ENCODE assay signal across 8 mouse cellular contexts in the genomic region with DNA sequence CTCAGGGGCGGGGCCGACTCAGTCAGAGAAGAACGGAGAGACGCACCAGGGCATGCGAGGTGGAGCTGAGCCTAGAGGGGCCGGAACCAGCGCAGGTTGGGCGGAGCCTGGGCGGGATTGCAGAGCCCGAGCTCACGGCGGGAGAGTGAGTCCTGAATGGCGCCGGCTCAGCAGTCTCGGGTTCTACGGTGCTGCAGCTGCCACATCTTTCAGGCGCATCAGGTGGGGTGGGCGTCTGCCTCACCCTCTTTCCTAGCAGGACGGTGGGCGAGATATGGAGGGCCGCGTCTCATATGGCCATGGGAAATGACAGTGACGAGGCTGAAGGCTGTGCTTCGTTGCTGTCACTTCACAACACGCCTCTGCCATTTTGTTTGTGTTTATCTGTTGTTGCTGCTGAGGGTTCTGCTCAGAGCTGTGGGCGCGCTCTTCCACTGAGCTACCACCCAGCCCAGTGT. TPM values are rescaled to one million over a fixed set of nuclear protein-coding genes. Genes with fewer than 3 reads are reported as not detected.
DNase-seq lines count a peak whose midpoint lies in the region; ATAC-seq lines count a peak whose summit lies in the region.

No protein-coding gene starts in this region.

- peaks cover 14% of the 10 kb centered on the region for H3K36me3 ChIP-seq in forebrain, embryonic 16.5 days (ENCODE audit: control insufficient read depth, insufficient read depth)

- peak; percentile 92 for DNase-seq in MEL-GATA-1-ER (ENCODE audit: extremely low read depth, low read depth)
- DNase-seq in cerebellum, adult 18-20 months: peak; percentile 98 to 100
- peak; percentile 97 for DNase-seq in layer of hippocampus, postnatal 10 days (ENCODE audit: low spot score in 2 of 2)
- peak; percentile 99 for DNase-seq in lung, postnatal 14 days
- DNase-seq in retina, adult 2 months (ENCODE audit: low read depth, low spot score): peak; percentile 96
- peak; percentile 97 for DNase-seq in thymus, postnatal 36 days

- H3K27me3 ChIP-seq in forebrain, embryonic 16.5 days (replicated peaks; ENCODE audit: control insufficient read depth, insufficient read depth, low read length): no peaks in the 10 kb centered on the region

- H3K9me3 ChIP-seq in forebrain, embryonic 16.5 days (ENCODE audit: control insufficient read depth, low read length): no peaks in the 10 kb centered on the region

- H3K4me2 ChIP-seq in forebrain, embryonic 16.5 days (ENCODE audit: low read length): peak overlapping the region; percentile 81

- peak overlapping the region; percentile 88 for H3K27ac ChIP-seq in forebrain, embryonic 16.5 days (ENCODE audit: low read length)

- peaks cover 10% of the 10 kb centered on the region for H3K4me1 ChIP-seq in forebrain, embryonic 16.5 days (replicated peaks; ENCODE audit: control insufficient read depth, insufficient read depth, low read length)

- peak overlapping the region; percentile 76 for H3K4me3 ChIP-seq in forebrain, embryonic 16.5 days (replicated peaks; ENCODE audit: low read length)

- 0% methylated on average over 27 of the region's 27 CpGs for WGBS in forebrain, embryonic 16.5 days

- ATAC-seq in forebrain, embryonic 16.5 days: peak; percentile 100
- ATAC-seq in hematopoietic stem cell, adult 5-6 weeks (replicated peaks in 1 of 2; ENCODE audit: insufficient read depth in 1 of 2, low FRiP score in 2 of 2, low TSS enrichment in 1 of 2, low read depth in 1 of 2, poor library complexity in 2 of 2, severe bottlenecking in 2 of 2): peak; percentile 99 to 100

- H3K9ac ChIP-seq in forebrain, embryonic 16.5 days (replicated peaks; ENCODE audit: low read depth, low read length): peak overlapping the region; percentile 83

RNA-seq across cellular contexts. Expression of gene Mrnip, which starts 0.5 kb away (rescaled TPM):
- polyA plus RNA-seq in forebrain, embryonic 16.5 days (2015; fragmentation: Nextera tagmentation; extraction: Ambion mirVana): 28.4 and 33.7 TPM in 2 replicates
- 5.4 and 10.9 TPM in 2 replicates for total RNA-seq in hematopoietic stem cell, adult 5-6 weeks (2017)
- 10 to 100 TPM; 20.5 to 21.3 TPM for total RNA-seq in layer of hippocampus, postnatal 10 days (2021)

RNA-seq across cellular contexts. Expression of gene Sqstm1, which starts 35.9 kb away (rescaled TPM):
- 305 and 322 TPM in 2 replicates for polyA plus RNA-seq in forebrain, embryonic 16.5 days (2015; fragmentation: Nextera tagmentation; extraction: Ambion mirVana)
- 371 and 449 TPM in 2 replicates for total RNA-seq in hematopoietic stem cell, adult 5-6 weeks (2017)
- total RNA-seq in layer of hippocampus, postnatal 10 days (2021): 100 to 1,000 TPM; 302 to 324 TPM

RNA-seq across cellular contexts. Expression of gene Mgat4b, which starts 35.9 kb away (rescaled TPM):
- 30.6 and 33.5 TPM in 2 replicates for polyA plus RNA-seq in forebrain, embryonic 16.5 days (2015; fragmentation: Nextera tagmentation; extraction: Ambion mirVana)
- 9.0 and 17.0 TPM in 2 replicates for total RNA-seq in hematopoietic stem cell, adult 5-6 weeks (2017)
- total RNA-seq in layer of hippocampus, postnatal 10 days (2021): 100 to 1,000 TPM; 201 to 243 TPM

RNA-seq across cellular contexts. Expression of gene Tbc1d9b, which starts 43.6 kb away (rescaled TPM):
- 38.2 and 43.6 TPM in 2 replicates for polyA plus RNA-seq in forebrain, embryonic 16.5 days (2015; fragmentation: Nextera tagmentation; extraction: Ambion mirVana)
- 89.9 and 124 TPM in 2 replicates for total RNA-seq in hematopoietic stem cell, adult 5-6 weeks (2017)
- 10 to 100 TPM; 74.0 to 76.4 TPM for total RNA-seq in layer of hippocampus, postnatal 10 days (2021)

Comparison
In these comparisons a context has a peak if more than half of its experiments do, and no peak if none do; other contexts are left out.
1. Peak in every context shown above with its lines: DNase-seq, ATAC-seq, H3K4me3 ChIP-seq and H3K27ac ChIP-seq.
2. RNA of gene Mgat4b, which starts 35.9 kb away (total RNA-seq): 201 to 243 TPM in layer of hippocampus, postnatal 10 days; 9.0 to 17.0 TPM in hematopoietic stem cell, adult 5-6 weeks; every median in the first group is over 10 times any median in the second.